Mouse (Mus musculus): ENCODE measurements around the gene Adgrg3.

The Adgrg3 gene

GRCm38 (mm10) chr8:94992996-94993724, 24.3 kb upstream of the Adgrg3 start:
- no peak for DNase-seq (ENCODE audit: low spot score in 2 of 2)

DNA sequence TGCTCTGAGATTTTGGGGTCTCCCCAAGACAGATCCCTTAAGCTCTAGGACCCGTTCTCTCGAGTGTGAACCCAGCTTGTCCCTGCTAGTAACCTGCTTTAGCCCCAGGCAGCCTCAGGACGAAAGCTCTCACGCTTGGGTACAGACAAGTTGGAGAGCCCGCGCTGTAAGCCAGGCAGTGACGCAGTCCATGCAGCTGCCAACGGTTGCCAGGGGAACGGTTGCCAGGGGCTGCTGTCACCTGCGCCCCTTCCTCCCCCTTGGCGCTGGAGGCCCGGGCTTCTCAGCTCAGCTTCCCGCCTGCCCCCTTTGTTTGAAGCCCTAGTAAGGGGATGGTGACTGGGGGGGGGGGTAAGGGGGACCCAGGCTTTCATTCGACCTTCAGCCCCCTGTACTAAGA, 23.5 kb upstream of the Adgrg3 start:
- peak; percentile 69 to 77 for DNase-seq (ENCODE audit: low spot score in 2 of 2)

GRCm38 (mm10) chr8:94994510-94994909, 23.0 kb upstream of the Adgrg3 start:
- no peak for DNase-seq (ENCODE audit: low spot score in 2 of 2)

GRCm38 (mm10) chr8:94995336-94995893, 22.1 kb upstream of the Adgrg3 start:
- peak in 1 of 2 experiments; percentile 42 for DNase-seq (ENCODE audit: low spot score in 2 of 2)

DNA sequence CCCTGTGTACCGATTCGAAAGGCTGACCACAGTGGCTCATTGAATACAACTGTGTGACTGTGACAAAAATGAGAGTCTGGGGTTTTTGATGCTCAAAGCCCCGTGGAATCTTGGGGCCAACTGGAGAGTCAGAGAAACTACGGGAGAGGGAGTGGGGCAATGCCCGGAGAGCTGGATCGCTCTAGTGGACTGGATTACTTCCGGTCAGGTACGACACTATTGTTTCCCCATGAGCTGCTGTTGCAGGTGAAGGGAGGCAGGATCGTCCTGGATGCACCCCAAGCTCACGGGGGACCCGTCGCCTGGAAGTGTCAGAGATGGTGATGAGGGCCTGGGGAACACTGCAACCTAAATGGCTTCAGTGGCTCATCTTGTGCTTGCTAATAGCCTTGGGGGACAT, 21.5 kb upstream of the Adgrg3 start:
- DNase-seq (ENCODE audit: low spot score in 2 of 2), result no peak

GRCm38 (mm10) chr8:94996899-94997856, 20.3 kb upstream of the Adgrg3 start:
- DNase-seq (ENCODE audit: low spot score in 2 of 2), result no peak

GRCm38 (mm10) chr8:94997857-94998243, 19.6 kb upstream of the Adgrg3 start:
- no peak for DNase-seq (ENCODE audit: low spot score in 2 of 2)

DNA sequence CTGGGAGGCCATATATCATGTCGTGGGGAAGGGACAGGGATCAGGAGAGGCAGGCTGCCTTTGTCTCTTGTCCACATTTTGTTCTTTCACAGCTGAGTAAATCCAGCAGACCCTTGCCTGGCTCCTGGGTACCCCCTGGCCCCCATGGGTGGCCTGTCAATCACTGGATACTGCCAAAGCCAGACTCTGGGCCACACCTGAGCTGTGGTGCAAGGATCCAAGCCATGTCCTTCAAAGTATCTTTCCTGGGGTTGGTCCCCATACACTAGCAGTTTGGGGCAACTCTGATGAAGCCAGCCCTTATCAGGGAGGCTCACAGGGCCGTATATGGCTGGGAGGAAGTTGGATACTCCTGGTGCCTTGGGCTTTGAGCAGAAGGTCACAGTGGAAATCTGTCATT, 19.1 kb upstream of the Adgrg3 start:
- no peak for DNase-seq (ENCODE audit: low spot score in 2 of 2)

GRCm38 (mm10) chr8:94999004-94999403, 18.5 kb upstream of the Adgrg3 start:
- DNase-seq (ENCODE audit: low spot score in 2 of 2), result no peak

DNA sequence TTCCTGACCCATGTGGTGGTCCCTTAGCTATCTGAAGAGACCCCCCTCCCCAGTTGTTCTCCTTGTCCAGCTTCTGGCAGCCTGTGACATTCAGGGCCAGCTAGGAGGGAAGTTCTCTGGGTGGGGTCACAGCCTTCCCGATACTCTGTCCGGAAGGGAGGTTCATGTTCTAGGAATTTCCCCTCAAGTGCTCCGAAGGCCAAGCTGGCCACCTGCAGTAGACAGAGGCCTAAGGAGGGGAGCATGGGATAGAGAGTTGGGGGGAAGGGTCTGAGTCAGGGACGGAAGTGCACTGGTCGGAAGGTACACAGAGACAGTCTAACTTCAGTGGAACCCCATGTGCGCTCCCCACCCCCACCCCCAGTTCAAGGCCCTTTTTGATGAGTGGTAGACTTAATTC, 17.5 kb upstream of the Adgrg3 start:
- no peak for DNase-seq (ENCODE audit: low spot score in 2 of 2)

DNA sequence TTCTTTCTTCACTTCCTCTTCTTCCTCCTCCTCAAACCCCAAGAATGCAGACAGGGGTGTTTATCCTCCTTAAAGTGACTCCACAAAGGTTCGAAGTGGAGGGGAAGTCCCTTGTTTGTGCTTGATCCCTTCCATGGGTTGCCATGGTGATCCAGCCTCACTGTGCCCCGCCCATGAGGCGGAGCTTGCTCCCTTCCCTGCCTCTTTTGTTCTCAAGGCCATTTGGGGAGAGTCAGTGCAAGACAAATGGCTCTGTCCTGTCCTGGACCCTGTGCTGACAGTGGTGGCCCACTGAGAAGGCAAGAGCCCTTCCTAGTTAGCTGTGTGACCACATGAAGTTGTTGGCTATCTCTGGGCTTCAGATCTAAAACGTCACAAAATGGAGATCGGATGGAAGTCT, 16.8 kb upstream of the Adgrg3 start:
- DNase-seq (ENCODE audit: low spot score in 2 of 2), result no peak

GRCm38 (mm10) chr8:95001165-95001564, 16.3 kb upstream of the Adgrg3 start:
- DNase-seq (ENCODE audit: low spot score in 2 of 2), result no peak

- peak; percentile 75 to 78 for DNase-seq (ENCODE audit: low spot score in 2 of 2)
Observed at GRCm38 (mm10) chr8:95001655-95002054, 15.8 kb upstream of the Adgrg3 start.

- no peak for DNase-seq (ENCODE audit: low spot score in 2 of 2)
Observed at GRCm38 (mm10) chr8:95002089-95002655, 15.3 kb upstream of the Adgrg3 start.

DNA sequence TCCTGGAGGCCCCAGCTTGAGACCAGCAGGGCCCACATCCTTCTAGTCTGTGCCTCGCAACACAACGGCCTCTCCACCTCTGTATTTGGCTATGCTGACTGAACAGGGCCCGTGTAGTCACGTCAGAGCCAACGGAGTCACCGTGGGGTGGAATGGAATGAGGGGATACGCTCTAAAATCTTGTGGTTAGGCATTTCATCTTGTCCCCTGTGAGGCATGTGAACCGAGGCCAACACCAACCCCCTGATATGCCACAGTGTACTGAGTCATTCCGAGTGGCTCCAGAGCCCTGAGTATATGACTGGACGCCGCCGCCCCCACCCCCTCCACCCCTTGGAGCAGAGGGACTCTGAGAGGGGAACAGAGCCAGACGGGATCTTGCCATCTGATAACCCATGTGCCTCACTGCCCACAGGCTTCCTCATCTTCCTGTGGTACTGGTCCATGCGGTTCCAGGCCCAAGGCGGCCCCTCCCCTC, 5.0 kb upstream of the Adgrg3 start:
- no peak for DNase-seq (ENCODE audit: low spot score in 2 of 2)

DNA sequence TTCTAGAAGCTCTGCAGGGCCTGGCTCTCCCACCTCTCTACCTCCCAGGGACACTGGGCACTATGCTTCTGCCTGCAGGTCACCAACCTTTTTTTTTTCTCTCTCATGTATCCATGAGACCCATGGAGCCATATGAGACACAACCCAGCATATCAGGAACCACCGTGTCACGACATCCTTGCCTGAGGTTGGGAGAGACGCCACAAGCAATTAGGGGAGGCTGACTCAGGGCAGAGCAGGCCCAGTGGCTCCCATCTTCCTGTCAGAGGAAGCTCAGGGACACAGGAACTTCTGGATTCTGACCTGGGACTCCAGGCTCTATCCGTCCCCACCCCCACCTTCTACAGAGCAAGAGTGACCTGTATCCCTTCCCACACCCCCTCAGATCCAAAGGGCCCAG, 1.6 kb upstream of the Adgrg3 start:
- DNase-seq (ENCODE audit: low spot score in 2 of 2), result no peak

DNA sequence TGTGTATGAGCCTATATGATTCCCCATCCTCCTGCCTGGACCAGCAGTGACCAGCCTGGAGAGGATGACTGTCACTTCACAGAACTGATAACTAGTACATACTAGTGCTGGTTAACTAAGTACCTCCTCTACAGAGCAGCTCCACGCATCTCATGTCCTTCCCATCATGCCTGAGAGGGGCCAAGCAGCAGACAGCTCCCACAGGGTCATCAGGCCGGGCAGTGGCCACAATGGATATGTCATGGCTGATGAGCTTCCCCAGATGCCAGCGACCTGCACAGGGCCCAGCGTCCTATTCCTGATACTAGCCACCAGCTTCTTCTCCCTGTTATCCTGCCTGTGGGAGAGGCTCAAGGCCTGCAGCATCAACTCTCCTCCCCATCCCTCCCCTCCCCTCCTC, 808 bp upstream of the Adgrg3 start:
- DNase-seq (ENCODE audit: low spot score in 2 of 2), result no peak

DNA sequence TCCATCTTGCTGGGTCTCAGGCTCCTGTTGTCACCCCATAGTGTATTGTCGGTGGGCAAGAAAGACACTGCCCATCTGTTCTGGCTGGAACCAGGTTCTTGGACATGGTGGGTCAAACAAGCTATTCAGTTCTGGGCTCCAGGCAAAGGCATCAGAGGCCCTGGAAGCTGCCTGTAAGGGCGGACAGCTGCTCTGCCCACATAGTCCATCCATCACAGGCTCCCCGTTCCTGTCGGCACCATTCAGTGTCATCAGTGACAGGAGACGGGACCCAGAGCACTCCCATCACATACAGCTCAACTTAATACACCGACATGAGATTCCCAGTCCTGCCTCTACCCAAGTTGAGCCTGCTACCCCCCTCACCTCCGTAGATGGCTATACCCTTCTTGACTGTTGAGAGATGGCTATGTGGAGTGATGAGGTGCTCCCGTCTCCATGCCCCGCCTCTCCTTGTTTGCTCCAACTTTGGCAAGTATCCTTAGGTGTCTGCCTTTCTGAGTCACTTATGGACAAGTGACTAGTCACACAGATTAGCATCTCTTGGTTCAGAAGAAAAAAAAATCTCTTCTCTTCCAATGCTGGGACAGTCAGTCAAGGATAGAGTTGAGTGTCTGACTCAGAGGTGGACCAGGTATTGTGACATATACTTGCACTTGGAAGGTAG, 610 bp downstream of the Adgrg3 start:
- no peak for DNase-seq (ENCODE audit: low spot score in 2 of 2)

GRCm38 (mm10) chr8:95020293-95020777, 2.8 kb downstream of the Adgrg3 start:
- no peak for DNase-seq (ENCODE audit: low spot score in 2 of 2)

- DNase-seq (ENCODE audit: low spot score in 2 of 2), result no peak
Observed at GRCm38 (mm10) chr8:95020821-95021220, 3.3 kb downstream of the Adgrg3 start.

- DNase-seq (ENCODE audit: low spot score in 2 of 2), result no peak
Observed at GRCm38 (mm10) chr8:95023201-95023600, 5.7 kb downstream of the Adgrg3 start.
